Mouse (Mus musculus): ENCODE results near the gene Pnp.

DNA sequence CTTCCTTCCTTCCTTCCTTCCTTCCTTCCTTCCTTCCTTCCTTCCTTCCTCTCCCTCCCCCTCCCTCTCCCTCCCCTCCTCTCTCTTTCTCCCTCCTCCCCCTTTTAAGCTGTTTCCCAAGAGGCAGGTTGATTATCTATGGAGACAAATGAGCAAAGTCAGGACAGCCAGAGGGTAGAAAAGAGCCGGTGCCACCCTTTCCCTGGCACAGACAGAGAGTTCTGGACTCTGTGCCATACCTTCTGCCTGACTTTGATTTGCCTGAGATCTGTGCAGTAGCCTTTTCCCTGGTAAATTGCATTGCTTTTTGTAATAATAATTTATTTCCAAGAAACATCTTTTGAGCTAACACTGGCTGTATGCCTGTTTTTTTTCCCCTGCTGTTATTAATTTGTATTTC lies 38.2 kb downstream of the Pnp start:
- TF ChIP-seq POLR2A (IDR thresholded peaks at IDR 0.05; ENCODE audit: borderline replicate concordance, insufficient read depth, low read length) = no peak
- no peak for TF ChIP-seq CTCF (IDR thresholded peaks at IDR 0.05; ENCODE audit: borderline replicate concordance, insufficient read depth, low read depth, low read length)
